Mouse (Mus musculus) spleen, adult 10 weeks (tissue): ENCODE data around the gene Slc10a4. TPM values are rescaled to one million over a fixed set of nuclear protein-coding genes. Genes with fewer than 3 reads are reported as not detected.

Source experiments
- polyA plus RNA-seq: library from polyadenylated mRNA; stranded (reverse); fragments of 350-450 nt; fragmentation: Illumina TruSeq; extraction: RNeasy Lipid Tissue Mini Kit (QIAGEN cat#74804); gene quantifications from one replicate; pipeline ENCODE4 v1.2.3, GENCODE M21; 2015; ENCODE audit warnings: low replicate concordance; ENCODE audit not compliant: insufficient read depth

Gene Slc10a4
- polyA plus RNA-seq, result not detected

GRCm38 (mm10) chr5:73006784-73007581 is at the start of gene Slc10a4:
Slc10a4 (plus strand) TSS chr5:73006883.

GRCm38 (mm10) chr5:72974602-72975001 is 32.1 kb upstream of the Slc10a4 start, which contains the start of gene Gm10135:
Gm10135 (minus strand) TSS chr5:72974702.

Other genes starting within 250 kb of the Slc10a4 start
- 64.8 TPM for gene Tec, start 138.4 kb upstream of the Slc10a4 start, polyA plus RNA-seq
- gene Slain2, start 92.6 kb upstream of the Slc10a4 start, polyA plus RNA-seq, result 42.3 TPM
- not detected for gene Gm10135, start 32.2 kb upstream of the Slc10a4 start, polyA plus RNA-seq
- 93.4 TPM for gene Fryl, start 249.7 kb downstream of the Slc10a4 start, polyA plus RNA-seq